Comparison of ENCODE assay signal across 8 mouse cellular contexts in the genomic region with DNA sequence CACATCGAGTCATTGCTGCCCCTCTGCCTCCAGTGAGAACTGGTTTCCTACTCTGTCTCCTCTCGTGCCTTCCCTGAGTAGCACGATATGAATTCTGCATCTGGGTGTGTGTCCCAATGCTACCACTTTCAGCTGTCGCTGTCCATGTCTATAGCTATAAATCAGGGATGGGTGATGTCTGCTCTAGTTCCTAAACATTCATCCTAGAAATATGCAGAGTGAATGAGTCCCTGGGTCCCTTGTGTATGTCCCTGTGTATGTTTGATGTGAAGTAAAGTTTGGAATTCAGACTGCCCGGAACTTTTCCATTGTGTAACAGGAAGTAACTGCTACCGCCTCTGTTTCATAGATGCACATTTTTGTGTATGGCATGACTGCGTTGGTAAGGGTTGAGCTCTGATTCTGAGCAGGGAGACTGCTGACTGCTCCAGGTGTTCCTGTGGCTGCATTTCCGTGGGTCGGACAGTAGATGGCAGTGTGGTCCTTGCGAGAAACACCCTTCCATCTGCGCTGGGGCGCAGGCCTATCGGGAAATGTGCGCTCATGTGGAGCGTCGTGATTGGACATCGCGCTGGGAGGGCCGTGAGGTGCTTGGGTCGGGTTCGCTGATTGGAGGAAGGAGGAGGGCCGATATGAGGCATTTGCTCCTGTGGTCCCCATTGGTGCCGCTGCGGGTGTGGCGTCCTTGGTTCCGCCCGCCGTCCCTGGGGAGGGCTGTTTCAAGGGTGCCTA. TPM values are rescaled to one million over a fixed set of nuclear protein-coding genes. Genes with fewer than 3 reads are reported as not detected.
DNase-seq lines count a peak whose midpoint lies in the region; ATAC-seq and TF ChIP-seq lines count a peak whose summit lies in the region.

No protein-coding gene starts in this region.

- peak overlapping the region; percentile 59 for H3K4me2 ChIP-seq in lung, embryonic 16.5 days (ENCODE audit: low read depth, low read length)

- H3K4me1 ChIP-seq in MEL (ENCODE audit: control insufficient read depth in 1 of 2, insufficient read depth in 2 of 2, low read length in 2 of 2), result no peaks in the 10 kb centered on the region
- no peaks in the 10 kb centered on the region for H3K4me1 ChIP-seq in lung, embryonic 16.5 days (replicated peaks; ENCODE audit: control insufficient read depth, insufficient read depth, low read length)

- peak; percentile 76 for DNase-seq in MEL (ENCODE audit: low read depth, low spot score)
- DNase-seq in cerebellum, adult 8-10 months, result peak; percentile 94
- peak; percentile 99 for DNase-seq in forelimb bud, embryonic 11.5 days (ENCODE audit: low read depth, low spot score)
- DNase-seq in layer of hippocampus, adult 9-10 months (ENCODE audit: low spot score), result peak; percentile 91
- DNase-seq in ovary, postnatal 10 days (ENCODE audit: low spot score), result peak; percentile 70
- peak; percentile 91 to 93 for DNase-seq in thymus, postnatal 10 days (ENCODE audit: low spot score in 2 of 2)

- TF ChIP-seq RAD21 in MEL (IDR thresholded peaks at IDR 0.05; ENCODE audit: low read depth, low read length), result peak; percentile 49

- H3K27ac ChIP-seq in MEL (ENCODE audit: control insufficient read depth, low read depth, low read length), result no peak overlapping the region
- peak overlapping the region; percentile 51 for H3K27ac ChIP-seq in lung, embryonic 16.5 days (ENCODE audit: low read length)

- no peaks in the 10 kb centered on the region for H3K9me3 ChIP-seq in MEL (replicated peaks; ENCODE audit: insufficient read depth, low read length)
- no peaks in the 10 kb centered on the region for H3K9me3 ChIP-seq in lung, embryonic 16.5 days (ENCODE audit: control insufficient read depth, low read length)

- H3K79me2 ChIP-seq in MEL (ENCODE audit: control insufficient read depth, insufficient read depth, low read length, poor library complexity), result no peaks in the 10 kb centered on the region

- no peaks in the 10 kb centered on the region for H3K27me3 ChIP-seq in MEL (ENCODE audit: control insufficient read depth in 1 of 2, insufficient read depth in 2 of 2, low read length in 2 of 2)
- no peaks in the 10 kb centered on the region for H3K27me3 ChIP-seq in lung, embryonic 16.5 days (ENCODE audit: control insufficient read depth, insufficient read depth, low read depth, low read length)

- H3K4me3 ChIP-seq in MEL (ENCODE audit: control insufficient read depth in 1 of 2, insufficient read depth in 1 of 2, low read depth in 2 of 2, low read length in 2 of 2), result no peak overlapping the region
- peak overlapping the region; percentile 57 for H3K4me3 ChIP-seq in lung, embryonic 16.5 days (ENCODE audit: low read length)

- H3K36me3 ChIP-seq in MEL (ENCODE audit: control insufficient read depth in 1 of 2, insufficient read depth in 2 of 2, low read length in 2 of 2), result peaks cover 0 to 3% of the 10 kb centered on the region in 2 experiments; a peak in 1 of 4 replicates
- peaks cover 3% of the 10 kb centered on the region; the same call in 1 of the 2 replicates for H3K36me3 ChIP-seq in lung, embryonic 16.5 days (ENCODE audit: control insufficient read depth, insufficient read depth, low read length)

- ATAC-seq in hematopoietic stem cell, adult 5-6 weeks (replicated peaks in 1 of 2; ENCODE audit: insufficient read depth in 1 of 2, low FRiP score in 2 of 2, low TSS enrichment in 1 of 2, low read depth in 1 of 2, poor library complexity in 2 of 2, severe bottlenecking in 2 of 2), result peak; percentile 100
- ATAC-seq in lung, embryonic 16.5 days (ENCODE audit: low read depth), result peak; percentile 100

- TF ChIP-seq POLR2A in MEL (IDR thresholded peaks at IDR 0.05; ENCODE audit: control insufficient read depth in 1 of 2, insufficient read depth in 1 of 2, low read depth in 1 of 2, low read length in 2 of 2, poor library complexity in 1 of 2), result no peak

- TF ChIP-seq CTCF in MEL (IDR thresholded peaks at IDR 0.05 in 2 of 3, conservative IDR thresholded peaks at IDR 0.05 in 1 of 3; ENCODE audit: control insufficient read depth in 1 of 3, insufficient read depth in 1 of 3, low read depth in 2 of 3, low read length in 3 of 3, poor library complexity in 1 of 3, severe bottlenecking in 1 of 3), result peak; percentile 67 to 84 (median 79)

- no peak overlapping the region for H3K9ac ChIP-seq in MEL (ENCODE audit: control insufficient read depth, low read depth, low read length, poor library complexity, severe bottlenecking)
- peak overlapping the region; percentile 61 for H3K9ac ChIP-seq in lung, embryonic 16.5 days (ENCODE audit: low read length)

- WGBS in lung, embryonic 16.5 days, result 10% methylated on average over 28 of the region's 28 CpGs

- no peak for TF ChIP-seq EP300 in MEL (IDR thresholded peaks at IDR 0.05; ENCODE audit: low read depth in 1 of 2, low read length in 2 of 2)

TF ChIP-seq in MEL, 35 proteins besides CTCF, POLR2A, EP300 and RAD21:
- TF ChIP-seq MEF2A (IDR thresholded peaks at IDR 0.05; ENCODE audit: extremely low read depth, insufficient replicate concordance, low read depth, low read length, poor library complexity, severe bottlenecking) (no peak), JUND (IDR thresholded peaks at IDR 0.05; ENCODE audit: low read depth, low read length) (no peak), SMC3 (IDR thresholded peaks at IDR 0.05; ENCODE audit: low read depth, low read length) (peak; percentile 33; the same call in 1 of the 2 replicates)

RNA-seq across cellular contexts. Expression of a gene that starts 8.3 kb away (rescaled TPM):
- 27.9 and 29.5 TPM in 2 replicates for total RNA-seq in MEL (2012; rRNA removed)
- polyA plus RNA-seq in MEL (2012; ENCODE audit: insufficient read depth in 1 of 2, insufficient read length in 2 of 2, low read depth in 1 of 2, low replicate concordance in 2 of 2, missing spikeins in 1 of 2), result 10 to 100 TPM in 1 of 2 experiments, not detected in 1; 44.1 TPM
- total RNA-seq in hematopoietic stem cell, adult 5-6 weeks (2017), result 21.5 and 28.5 TPM in 2 replicates
- 53.8 and 54.6 TPM in 2 replicates for polyA plus RNA-seq in lung, embryonic 16.5 days (2015; fragmentation: Nextera tagmentation; extraction: Ambion mirVana)

RNA-seq across cellular contexts. Expression of a gene that starts 8.4 kb away (rescaled TPM):
- 42.6 and 42.9 TPM in 2 replicates for total RNA-seq in MEL (2012; rRNA removed)
- 10 to 100 TPM in 1 of 2 experiments, not detected in 1; 55.3 TPM for polyA plus RNA-seq in MEL (2012; ENCODE audit: insufficient read depth in 1 of 2, insufficient read length in 2 of 2, low read depth in 1 of 2, low replicate concordance in 2 of 2, missing spikeins in 1 of 2)
- 62.5 and 73.9 TPM in 2 replicates for total RNA-seq in hematopoietic stem cell, adult 5-6 weeks (2017)
- polyA plus RNA-seq in lung, embryonic 16.5 days (2015; fragmentation: Nextera tagmentation; extraction: Ambion mirVana), result 41.0 and 42.6 TPM in 2 replicates
